Mouse (Mus musculus): ENCODE data around the gene Rtl6. TPM values are rescaled to one million over a fixed set of nuclear protein-coding genes. Genes with fewer than 3 reads are reported as not detected.

Rtl6 gene
- polyA plus RNA-seq, 1 experiment from 2014 or later: 21.9 TPM

DNA sequence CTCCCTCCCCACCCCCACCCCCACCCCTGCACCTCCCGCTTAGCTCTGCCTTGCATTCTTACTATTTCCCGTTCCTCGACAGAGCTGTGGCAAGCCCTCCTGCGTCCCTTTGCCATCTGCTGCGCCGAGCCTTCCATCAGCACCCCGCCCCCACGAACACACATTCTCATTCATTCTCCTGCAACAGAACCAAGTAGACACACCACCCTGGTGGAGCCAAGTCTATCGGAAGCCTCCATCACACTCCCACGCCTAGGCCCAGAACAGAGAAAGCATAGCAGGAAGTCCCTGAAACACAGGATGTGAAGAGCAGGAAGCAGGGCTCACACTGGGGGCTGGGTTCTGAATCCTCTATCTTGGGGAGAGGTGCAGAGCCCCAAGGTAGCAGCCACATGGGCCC lies 51.6 kb downstream of the Rtl6 start:
- 73% methylated on average over 10 of the region's 10 CpGs for WGBS

DNA sequence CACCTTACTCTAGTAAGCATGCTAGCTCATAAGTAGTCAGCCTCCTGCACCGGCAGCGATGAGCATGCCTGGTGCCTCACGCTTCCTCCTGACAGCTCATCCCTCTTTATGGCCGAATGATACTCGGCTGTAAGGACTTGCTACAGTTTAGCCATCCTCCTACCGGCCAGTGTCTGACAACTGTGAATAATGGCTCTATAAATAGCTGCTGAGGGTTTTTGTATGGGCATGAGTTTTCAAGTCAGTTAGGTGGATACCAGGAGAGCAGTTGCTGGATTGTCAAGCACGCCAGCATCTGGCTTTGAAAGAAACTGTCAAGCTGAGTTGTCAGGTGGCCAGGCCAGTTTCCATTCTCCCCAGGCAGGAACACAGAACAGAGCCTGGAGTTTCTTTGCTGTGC lies 52.7 kb downstream of the Rtl6 start:
- H3K9me3 ChIP-seq: no peaks in the 10 kb centered on the region
- no peak overlapping the region for H3K9ac ChIP-seq
- H3K4me1 ChIP-seq: peaks cover 25% of the 10 kb centered on the region
- H3K27ac ChIP-seq: no peak overlapping the region
- no peaks in the 10 kb centered on the region for H3K36me3 ChIP-seq
- H3K4me2 ChIP-seq: no peak overlapping the region
- H3K27me3 ChIP-seq: 0 out of 2 replicates have a peak, but pooled peaks cover 4% of the 10 kb centered on the region
- no peak overlapping the region for H3K4me3 ChIP-seq
- ATAC-seq (ENCODE audit: insufficient number of reproducible peaks, insufficient read depth, low FRiP score, low TSS enrichment, low read depth): no peak
- WGBS: 54% methylated on average over 7 of the region's 7 CpGs

More for the DNA sequence above, 51.6 kb downstream of the Rtl6 start:
- ATAC-seq (ENCODE audit: insufficient number of reproducible peaks, insufficient read depth, low FRiP score, low TSS enrichment, low read depth): no peak
- Histone ChIP-seq H3K4me1 (peaks cover 25% of the 10 kb centered on the region), H3K36me3 (no peaks in the 10 kb centered on the region), H3K4me2 (no peak overlapping the region), H3K4me3 (no peak overlapping the region), H3K27me3 (0 out of 2 replicates have a peak, but pooled peaks cover 8% of the 10 kb centered on the region), H3K27ac (no peak overlapping the region), H3K9ac (no peak overlapping the region), H3K9me3 (no peaks in the 10 kb centered on the region)

Other genes starting within 250 kb of the Rtl6 start
- 1.3 and 1.5 TPM in 2 replicates for gene Parvg, start 233.8 kb downstream of the Rtl6 start, polyA plus RNA-seq (2015; fragmentation: Nextera tagmentation; extraction: Ambion mirVana)
- gene Shisal1, start 110.7 kb downstream of the Rtl6 start, polyA plus RNA-seq (2015; fragmentation: Nextera tagmentation; extraction: Ambion mirVana): 1.3 and 2.4 TPM in 2 replicates
- gene Prr5, start 111.8 kb upstream of the Rtl6 start, polyA plus RNA-seq (2015; fragmentation: Nextera tagmentation; extraction: Ambion mirVana): 18.8 and 20.7 TPM in 2 replicates
- 3.9 and 6.0 TPM in 2 replicates for gene Arhgap8, start 162.2 kb upstream of the Rtl6 start, polyA plus RNA-seq (2015; fragmentation: Nextera tagmentation; extraction: Ambion mirVana)

All from embryonic facial prominence, embryonic 13.5 days (tissue).